Mouse (Mus musculus): ENCODE data around the gene Zfp536.

DNA sequence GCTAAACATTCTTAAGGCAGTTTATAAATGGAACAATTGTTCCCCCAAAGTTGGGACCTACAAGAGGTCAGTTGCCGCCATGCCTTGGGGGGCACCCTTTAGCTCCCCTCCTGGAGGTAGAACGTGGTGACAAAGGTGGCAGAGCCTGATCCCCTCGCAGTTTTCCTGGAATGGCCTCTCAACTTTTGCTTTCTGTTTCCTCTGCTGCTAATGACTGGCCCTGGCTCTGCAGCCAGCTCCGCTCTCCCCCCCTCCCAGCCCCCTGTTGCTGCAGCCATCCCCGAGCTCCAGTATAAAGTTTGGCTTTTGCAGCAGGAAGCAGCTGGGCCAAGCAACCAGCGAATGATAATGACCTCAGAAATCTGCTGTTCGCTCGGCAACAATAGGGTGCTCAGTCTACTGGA is 210.3 kb downstream of the Zfp536 start:
- TF ChIP-seq POLR2A (IDR thresholded peaks at IDR 0.05; ENCODE audit: borderline replicate concordance, low read depth, low read length) (no peak), CTCF (IDR thresholded peaks at IDR 0.05; ENCODE audit: low read depth, low read length) (no peak)

Data from bone marrow macrophage, adult 2 months (primary cell).